Mouse (Mus musculus): ENCODE measurements at regions not wholly inside any gene's neighbourhood (a gene's known extent, or its start where the extent isn't known, plus 50 kb on each side); places are given as distances from the start of the nearest gene placed in this dataset.

DNA sequence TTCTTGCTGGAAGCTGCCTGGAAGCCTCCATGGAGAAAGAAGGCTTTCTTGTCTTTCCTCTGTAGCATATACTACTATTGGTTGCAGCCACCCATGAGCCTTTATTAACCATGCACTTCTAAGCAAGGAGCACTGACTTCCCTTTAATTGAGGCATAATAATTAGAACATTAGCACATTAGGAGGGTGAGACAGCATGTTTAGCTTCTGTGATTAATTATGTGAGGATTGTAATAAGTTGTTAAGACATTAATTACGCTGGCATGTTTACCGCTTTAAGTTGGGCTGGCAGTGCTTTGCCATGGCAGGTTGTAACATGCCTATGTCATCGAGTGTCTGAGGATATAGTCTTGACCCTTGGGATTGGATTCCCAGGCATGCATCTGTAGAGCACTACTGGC lies 391.7 kb downstream of the Brinp2 start:
- no peak for DNase-seq

- no peak for DNase-seq
Measured at GRCm38 (mm10) chr1:157969635-157970111, 386.5 kb downstream of the Brinp2 start.

GRCm38 (mm10) chr1:157973373-157974232 lies 382.5 kb downstream of the Brinp2 start:
- DNase-seq: no peak

- no peak for DNase-seq
Measured at GRCm38 (mm10) chr1:157974656-157975055, 381.5 kb downstream of the Brinp2 start.

DNA sequence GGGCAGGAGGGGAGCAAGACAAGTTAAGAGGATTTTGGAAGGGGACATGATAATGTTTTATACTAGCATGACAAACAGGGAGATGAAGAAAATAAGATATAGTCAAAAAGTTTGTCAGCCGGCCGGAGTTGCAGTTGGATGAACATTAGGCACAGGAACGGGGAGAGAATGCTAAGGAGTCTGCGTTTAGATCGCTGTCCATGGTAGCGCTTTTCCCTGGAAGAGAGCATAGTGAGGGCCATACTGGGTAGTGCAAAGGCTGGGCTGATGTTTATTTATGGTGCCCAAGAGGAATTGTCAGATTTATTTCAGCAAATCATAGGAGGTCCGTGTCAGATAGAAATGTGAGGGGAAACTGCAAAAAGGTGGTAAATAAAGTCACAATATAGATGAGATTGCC lies 337.0 kb downstream of the Brinp2 start:
- DNase-seq: peak; percentile 74 to 77

DNA sequence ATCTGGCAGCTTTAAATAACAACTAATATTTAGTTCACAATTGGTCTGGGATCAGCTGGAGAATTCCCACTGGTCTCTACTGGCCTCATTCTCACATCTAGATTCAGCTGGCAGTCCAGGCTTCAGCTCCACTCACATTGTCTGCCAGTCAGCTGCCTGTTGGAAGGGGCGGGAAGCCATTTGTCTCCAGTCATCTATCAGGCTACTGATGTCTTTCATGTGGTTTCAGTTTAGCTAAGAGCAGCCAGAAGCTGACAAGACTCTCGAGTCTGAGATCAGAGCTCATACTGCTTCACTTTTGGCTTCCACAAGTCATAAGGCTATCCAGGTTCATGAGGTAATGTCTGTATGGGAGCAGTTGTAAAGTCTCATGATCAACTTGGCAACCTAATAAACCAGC lies 316.4 kb downstream of the Brinp2 start:
- DNase-seq: no peak

GRCm38 (mm10) chr1:158040334-158040733 lies 315.8 kb downstream of the Brinp2 start:
- DNase-seq: no peak

GRCm38 (mm10) chr1:158052644-158053043 lies 303.5 kb downstream of the Brinp2 start:
- DNase-seq: no peak

DNA sequence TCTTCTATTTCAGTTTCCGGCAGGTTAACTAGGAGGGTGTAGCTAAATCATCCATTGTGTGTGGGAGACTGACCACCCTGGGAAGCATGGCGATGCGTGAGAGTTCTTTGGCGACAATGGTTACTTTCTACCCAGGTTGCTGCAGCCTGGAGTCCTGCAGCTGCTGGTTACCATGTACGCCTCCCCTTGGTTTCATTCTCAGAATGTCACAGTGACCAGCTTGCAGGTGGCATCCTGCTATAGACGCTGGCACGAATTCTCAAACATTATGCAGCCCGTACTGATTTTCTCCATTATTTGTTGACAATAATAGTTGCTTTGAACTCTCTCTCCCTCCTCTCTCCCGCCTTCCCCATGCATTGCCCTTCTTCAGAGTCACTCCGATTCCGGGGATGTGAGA lies 301.2 kb downstream of the Brinp2 start:
- DNase-seq: no peak

DNA sequence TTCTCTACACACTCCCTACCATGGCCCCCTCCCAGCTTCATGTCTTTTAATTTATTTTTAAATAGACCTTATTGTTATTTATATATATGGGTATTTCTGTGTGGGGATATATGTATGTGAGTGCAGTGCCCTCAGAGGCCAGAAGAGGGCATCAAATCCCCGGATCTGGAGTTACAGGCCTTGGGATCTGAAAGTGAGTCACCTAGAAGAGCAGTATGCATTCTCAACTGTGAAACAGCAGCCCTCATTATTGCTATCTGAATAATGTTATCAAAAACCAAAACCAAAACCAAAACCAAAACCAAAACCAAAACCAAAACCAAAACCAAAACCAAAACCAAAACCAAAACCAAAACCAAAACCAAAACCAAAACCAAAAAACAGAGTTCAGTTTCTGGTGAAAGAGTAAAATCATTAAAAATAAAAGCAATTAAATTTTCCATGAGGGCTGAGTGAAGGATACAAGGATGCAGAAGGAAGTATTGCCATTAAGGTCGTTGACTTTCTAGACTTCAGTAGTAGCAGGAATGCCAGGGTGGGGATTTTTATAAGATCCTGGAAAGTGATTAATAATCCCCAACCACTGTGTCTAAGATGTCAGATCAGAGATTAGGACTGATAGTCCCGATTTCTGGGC lies 299.0 kb downstream of the Brinp2 start:
- DNase-seq: peak in 1 of 2 experiments; percentile 2

DNA sequence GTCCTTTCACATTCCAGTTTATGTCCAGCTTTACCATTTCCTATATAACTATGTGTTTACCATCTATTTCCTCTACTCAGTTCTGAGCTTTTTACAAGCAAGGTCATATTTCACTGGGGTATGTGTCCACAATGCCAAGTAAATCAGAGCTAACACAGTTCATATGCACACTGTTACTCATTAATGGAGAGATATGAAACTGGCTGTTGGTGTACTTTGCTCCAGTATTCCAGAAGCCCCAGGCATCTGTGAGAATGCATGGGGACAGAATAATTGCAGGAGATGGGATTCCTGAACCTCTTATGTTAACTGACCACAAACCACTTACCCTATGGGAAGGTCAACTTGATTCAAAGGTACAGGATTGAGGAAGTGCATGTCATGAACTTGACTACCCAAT lies 298.3 kb downstream of the Brinp2 start:
- no peak for DNase-seq

DNA sequence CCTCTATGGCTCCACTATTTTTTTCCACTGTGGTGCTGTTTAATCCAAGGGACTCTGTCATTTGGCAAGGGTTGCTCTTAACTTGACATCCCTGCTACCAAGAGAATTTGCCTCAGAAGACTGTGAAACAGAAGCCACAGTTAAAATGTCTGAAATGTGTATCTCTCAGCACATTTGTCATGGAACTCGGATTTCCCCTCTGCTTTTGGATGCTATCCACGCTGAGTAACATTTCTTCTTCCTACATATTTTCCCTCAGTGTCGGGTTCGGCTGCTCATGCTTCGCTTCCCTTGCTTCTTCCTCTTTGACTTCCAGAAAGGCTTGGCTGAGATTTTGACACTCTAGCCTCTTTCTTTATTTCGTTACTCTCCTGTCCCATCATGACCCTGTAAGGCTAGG lies 294.1 kb downstream of the Brinp2 start:
- DNase-seq: no peak

DNA sequence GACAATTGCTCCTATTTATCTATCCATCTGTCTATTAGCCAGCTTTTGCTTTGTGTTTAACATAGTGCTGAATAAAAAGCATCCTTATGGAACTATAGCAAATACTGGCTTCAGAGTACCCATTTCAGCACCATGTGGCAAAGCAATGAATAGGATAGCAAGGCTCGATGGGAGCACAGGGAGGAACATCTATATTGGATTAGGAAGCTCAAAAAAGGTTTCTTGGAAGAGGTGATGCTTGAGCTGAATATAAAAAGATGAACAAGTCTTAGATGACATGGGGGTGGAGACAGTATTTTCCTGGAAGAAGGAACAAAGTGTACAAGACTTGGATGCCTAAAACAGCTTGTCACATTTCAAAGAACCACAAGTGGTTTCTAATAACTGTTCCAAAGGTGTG lies 273.9 kb downstream of the Brinp2 start:
- no peak for DNase-seq

- DNase-seq: no peak
Measured at GRCm38 (mm10) chr1:158085856-158086255, 270.3 kb downstream of the Brinp2 start.

DNA sequence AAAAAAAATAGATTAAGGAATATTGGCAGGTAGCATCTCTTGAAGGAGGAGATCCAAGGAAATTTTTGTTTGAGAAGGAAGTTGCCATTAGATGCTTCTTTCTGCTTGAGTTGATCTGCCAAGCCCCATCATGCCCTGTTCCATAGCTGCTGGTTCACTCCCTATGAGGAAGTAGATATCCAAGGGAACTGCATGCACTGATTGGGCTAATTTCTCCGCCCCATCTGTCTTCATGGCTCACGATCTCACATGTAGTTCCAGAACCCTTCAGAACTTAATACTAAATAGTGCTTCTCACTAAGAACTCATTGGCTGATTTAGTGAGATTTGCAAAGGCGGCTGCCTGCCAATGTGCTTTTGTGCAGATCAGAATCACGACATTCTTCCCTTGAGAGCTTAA lies 258.6 kb downstream of the Brinp2 start:
- no peak for DNase-seq

- DNase-seq: no peak
Measured at GRCm38 (mm10) chr1:158119708-158120107, 236.4 kb downstream of the Brinp2 start.

DNA sequence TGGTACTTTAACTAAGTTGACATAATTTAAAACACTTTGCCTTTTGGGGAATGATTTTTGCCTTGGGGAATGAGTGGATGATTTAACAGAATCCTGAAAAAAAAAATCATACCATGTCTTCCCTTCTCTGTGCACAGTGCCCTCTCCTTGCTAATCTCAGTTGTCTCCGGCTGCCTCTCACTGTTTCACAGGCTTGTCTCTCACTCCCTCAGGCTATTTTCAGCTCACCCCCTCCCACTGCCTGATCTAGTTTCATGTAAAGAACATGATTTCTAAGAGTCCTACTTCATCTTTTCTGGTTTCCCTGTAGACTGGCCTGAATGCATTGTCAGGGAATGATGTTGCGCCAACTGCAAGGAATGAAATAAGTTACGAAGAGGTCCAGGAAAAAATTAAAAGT lies 231.2 kb downstream of the Brinp2 start:
- no peak for DNase-seq

DNA sequence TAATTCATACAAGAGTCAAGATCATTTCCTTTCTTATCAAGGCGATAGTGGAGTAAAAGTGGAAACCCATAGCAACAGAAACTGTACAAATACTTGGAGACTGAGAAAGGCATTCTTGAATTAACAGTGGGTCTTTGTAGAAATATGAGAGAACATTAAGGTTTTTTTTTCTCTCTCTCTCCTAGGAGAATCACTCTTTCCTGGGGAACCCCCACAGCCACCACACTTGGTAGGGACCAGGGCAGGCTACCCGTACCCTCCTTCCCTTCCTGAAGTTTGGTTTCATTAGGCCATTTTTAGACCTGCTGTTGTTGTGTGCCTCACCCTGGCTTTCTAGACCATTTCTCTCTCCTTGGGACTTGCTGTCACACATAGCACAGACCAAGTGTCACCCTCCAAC lies 229.9 kb downstream of the Brinp2 start:
- no peak for DNase-seq

DNA sequence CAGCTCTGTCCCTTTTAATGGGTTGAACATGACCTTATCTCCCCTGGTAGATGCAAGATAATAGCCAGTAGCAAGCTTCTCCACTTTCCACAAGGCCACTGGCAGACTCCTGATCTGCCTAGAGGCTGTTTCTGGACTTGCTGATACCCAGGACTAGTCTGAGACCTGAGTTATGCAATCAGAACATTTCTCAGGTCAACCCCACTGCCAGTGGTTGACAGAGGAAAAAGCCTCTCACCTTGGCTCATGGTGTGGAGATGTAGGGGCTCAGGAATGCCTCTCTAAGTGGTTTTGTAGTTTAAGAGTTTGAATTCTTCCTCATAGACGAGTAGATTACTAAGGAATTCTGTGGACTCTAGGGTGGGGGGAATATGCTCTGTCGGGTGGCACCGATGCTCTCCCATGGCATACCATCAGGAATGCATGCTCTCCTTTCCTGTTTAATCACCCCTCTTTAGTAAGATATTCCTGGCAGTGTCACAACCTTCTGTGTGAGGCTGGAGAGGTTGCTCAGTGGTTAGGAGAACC lies 226.8 kb downstream of the Brinp2 start:
- DNase-seq: no peak

- DNase-seq: peak in 1 of 2 experiments; percentile 3
Measured at GRCm38 (mm10) chr1:158147525-158147924, 208.6 kb downstream of the Brinp2 start.

- DNase-seq: no peak
Measured at GRCm38 (mm10) chr1:158148035-158148434, 208.1 kb downstream of the Brinp2 start.

- no peak for DNase-seq
Measured at GRCm38 (mm10) chr1:158161111-158161510, 195.0 kb downstream of the Brinp2 start.

DNA sequence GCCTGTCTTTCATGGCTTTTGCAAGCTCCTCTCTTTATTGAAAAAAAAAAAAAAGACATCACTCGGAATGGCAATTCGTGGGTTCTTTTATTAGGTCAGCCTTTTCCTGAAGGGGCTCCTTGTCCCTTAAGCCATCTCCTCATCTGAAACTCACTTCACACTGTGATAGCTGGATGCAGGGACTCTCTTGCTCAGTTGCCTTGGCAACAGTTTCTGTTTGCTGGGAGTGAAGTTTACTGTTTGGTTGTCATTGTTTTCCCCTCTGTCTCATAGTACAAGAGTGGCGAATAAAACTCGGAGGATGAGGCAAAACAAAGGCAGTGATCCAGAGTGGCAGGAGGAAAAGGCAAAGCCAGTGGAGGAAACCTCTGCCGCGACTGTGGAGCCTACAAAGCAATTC lies 194.6 kb downstream of the Brinp2 start:
- DNase-seq: no peak

DNA sequence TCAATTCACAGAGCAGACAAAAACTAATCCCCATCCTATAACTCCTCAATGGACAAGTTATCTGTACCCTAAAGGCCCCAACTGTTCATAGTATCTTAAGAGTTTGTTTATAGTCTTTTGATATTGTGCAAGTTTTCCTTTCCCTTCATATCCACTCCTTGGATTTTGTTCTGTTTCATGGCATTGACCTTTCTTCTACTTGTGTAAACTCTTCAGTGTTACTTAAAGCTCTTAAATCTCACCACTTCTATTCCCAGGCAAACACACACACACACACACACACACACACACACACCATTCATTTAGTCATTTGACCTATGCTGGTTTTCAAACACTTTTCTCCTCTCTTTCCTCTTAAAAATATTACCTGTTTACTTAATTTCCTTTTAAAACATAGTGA lies 192.7 kb downstream of the Brinp2 start:
- DNase-seq: no peak
